Mouse (Mus musculus): ENCODE measurements at regions not wholly inside any gene's neighbourhood (a gene's known extent, or its start where the extent isn't known, plus 50 kb on each side); places are given as distances from the start of the nearest gene placed in this dataset.

DNA sequence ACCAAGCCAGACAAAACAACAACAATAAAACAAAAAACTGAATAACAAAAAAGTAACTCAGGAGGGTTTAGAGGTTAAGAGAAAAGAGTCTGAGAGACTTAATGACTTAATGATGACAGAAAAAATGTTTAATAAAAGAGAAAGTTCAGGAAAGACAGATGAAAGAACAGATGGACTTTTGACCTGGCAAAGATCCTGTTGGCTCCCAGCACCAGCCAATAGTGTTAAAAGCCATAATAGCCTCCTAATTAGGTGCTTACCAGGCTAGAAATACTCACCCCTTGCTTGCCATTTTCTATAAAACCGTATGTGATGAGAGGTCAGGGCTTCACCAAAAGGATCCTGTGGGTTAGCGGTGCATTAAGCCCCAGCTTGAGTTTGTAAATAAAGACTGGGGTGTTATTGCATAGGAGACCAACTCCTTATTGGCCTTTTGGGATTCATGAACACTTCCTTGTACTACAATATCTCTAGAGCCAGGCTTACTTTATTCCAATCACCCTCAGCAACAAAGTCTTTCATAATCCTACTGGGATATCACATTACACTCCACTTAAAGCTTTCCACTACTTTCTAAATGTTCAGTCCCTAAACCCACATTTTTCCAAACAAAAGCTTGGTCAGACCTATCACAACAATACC lies 282.1 kb upstream of the Rasa1 start:
- ATAC-seq (replicated peaks in 1 of 2; ENCODE audit: insufficient read depth in 1 of 2, low FRiP score in 2 of 2, low TSS enrichment in 1 of 2, low read depth in 1 of 2, poor library complexity in 2 of 2, severe bottlenecking in 2 of 2), result no peak

GRCm38 (mm10) chr13:85557821-85558220 lies 268.9 kb upstream of the Rasa1 start:
- no peak for ATAC-seq (replicated peaks in 1 of 2; ENCODE audit: insufficient read depth in 1 of 2, low FRiP score in 2 of 2, low TSS enrichment in 1 of 2, low read depth in 1 of 2, poor library complexity in 2 of 2, severe bottlenecking in 2 of 2)

- peak in 1 of 2 experiments; percentile 59; a peak in 1 of 4 replicates for ATAC-seq (replicated peaks in 1 of 2; ENCODE audit: insufficient read depth in 1 of 2, low FRiP score in 2 of 2, low TSS enrichment in 1 of 2, low read depth in 1 of 2, poor library complexity in 2 of 2, severe bottlenecking in 2 of 2)
These were observed 267.3 kb upstream of the Rasa1 start for GRCm38 (mm10) chr13:85556101-85556853.

- peak; percentile 49 to 60; a peak in 3 of 4 replicates for ATAC-seq (replicated peaks in 1 of 2; ENCODE audit: insufficient read depth in 1 of 2, low FRiP score in 2 of 2, low TSS enrichment in 1 of 2, low read depth in 1 of 2, poor library complexity in 2 of 2, severe bottlenecking in 2 of 2)
These were observed 264.1 kb upstream of the Rasa1 start for GRCm38 (mm10) chr13:85553072-85553471.

- ATAC-seq (replicated peaks in 1 of 2; ENCODE audit: insufficient read depth in 1 of 2, low FRiP score in 2 of 2, low TSS enrichment in 1 of 2, low read depth in 1 of 2, poor library complexity in 2 of 2, severe bottlenecking in 2 of 2), result peak; percentile 71 to 72
These were observed 220.7 kb upstream of the Rasa1 start for GRCm38 (mm10) chr13:85509671-85510070.

DNA sequence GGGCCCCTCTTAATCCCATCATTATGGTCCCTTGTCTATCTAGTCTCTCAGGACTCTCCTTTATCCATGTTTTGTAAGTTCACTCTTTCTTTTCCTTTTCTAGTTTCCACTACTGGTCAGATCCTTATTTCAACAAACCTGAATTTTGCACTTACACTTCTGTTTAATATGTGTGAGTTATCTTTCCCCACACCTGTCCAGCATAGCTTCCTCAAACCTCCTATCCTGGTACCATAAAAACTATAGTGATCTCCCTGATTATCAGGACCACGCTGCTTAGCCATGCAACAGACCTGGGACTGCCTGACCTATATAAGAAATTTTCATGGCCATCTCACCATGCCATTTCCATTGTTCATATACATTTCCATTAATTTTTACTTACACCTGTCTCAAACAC lies 219.6 kb upstream of the Rasa1 start:
- ATAC-seq (replicated peaks in 1 of 2; ENCODE audit: insufficient read depth in 1 of 2, low FRiP score in 2 of 2, low TSS enrichment in 1 of 2, low read depth in 1 of 2, poor library complexity in 2 of 2, severe bottlenecking in 2 of 2), result no peak

DNA sequence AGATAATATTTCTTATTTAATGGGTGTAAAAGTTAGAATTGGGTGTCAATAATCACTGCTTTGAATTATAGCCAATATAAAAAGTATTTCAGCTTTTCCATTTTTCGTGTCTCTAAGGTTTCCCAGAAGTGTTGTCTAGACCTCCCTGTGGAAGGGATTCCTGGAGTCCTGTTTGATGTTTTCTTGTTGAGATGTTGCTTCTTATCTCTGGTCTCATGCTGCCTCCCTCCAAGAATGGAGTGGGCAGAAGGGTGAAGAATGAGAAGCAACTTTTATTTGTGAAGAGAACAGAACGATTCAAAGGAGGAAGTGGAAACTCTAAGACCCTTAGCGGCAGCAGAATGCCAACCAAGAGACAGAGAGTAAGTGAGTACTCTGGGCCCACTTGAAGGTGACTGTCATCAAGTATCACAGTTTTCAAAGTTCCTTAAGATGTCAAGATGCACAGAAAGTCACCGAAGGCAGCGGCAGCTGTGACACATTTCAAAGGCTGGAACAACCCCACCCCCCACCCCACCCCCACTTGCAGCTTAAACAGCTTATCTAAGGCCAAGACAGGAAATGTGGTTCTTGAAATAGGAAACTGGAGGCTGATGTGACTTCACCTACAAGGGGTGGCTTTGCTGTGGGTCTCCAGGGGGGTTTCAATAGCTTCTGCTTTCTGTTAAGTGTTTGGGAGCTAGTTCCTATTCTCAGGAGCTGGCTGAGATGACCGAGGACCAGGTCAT lies 218.6 kb upstream of the Rasa1 start:
- peak; percentile 79 to 84 for ATAC-seq (replicated peaks in 1 of 2; ENCODE audit: insufficient read depth in 1 of 2, low FRiP score in 2 of 2, low TSS enrichment in 1 of 2, low read depth in 1 of 2, poor library complexity in 2 of 2, severe bottlenecking in 2 of 2)

GRCm38 (mm10) chr13:85506875-85507274 lies 217.9 kb upstream of the Rasa1 start:
- peak; percentile 29 to 37 for ATAC-seq (replicated peaks in 1 of 2; ENCODE audit: insufficient read depth in 1 of 2, low FRiP score in 2 of 2, low TSS enrichment in 1 of 2, low read depth in 1 of 2, poor library complexity in 2 of 2, severe bottlenecking in 2 of 2)

DNA sequence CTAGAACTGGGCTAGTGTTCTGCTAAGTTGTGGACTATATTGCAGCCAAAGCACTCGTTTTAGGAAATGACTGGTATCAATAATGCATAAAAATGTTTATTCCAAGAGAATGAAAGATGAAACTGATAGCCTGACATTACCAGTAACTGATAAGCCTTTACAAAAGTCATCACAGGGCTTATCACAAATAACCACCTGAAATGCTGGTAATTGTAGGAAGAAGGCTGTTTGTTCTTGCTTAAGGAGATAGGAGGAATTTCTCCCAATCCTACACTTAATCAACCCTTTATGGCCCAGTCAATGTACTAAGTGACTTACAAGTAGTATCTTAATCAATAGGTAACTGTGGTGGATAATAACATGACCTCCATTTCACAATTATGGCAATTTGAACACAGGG lies 217.1 kb upstream of the Rasa1 start:
- no peak for ATAC-seq (replicated peaks in 1 of 2; ENCODE audit: insufficient read depth in 1 of 2, low FRiP score in 2 of 2, low TSS enrichment in 1 of 2, low read depth in 1 of 2, poor library complexity in 2 of 2, severe bottlenecking in 2 of 2)

DNA sequence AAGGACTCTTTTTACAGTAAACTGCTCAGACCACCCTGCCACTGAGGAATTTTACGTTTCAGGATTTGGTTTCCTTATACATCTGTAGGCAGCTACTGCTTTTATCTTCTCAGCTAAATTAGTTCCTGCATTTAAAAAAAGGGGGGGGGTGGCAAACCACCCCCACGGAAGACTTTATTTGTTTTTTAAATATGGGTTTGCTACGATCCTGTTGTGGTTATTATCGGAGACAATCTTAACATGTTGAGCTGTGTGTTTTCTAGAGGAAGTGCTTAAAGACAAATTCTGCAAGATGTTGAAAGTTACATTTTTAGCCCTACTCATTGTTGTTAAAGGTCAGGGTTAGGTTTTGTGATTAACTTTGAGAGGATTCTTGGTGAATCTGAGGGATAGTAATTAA lies 216.1 kb upstream of the Rasa1 start:
- no peak for ATAC-seq (replicated peaks in 1 of 2; ENCODE audit: insufficient read depth in 1 of 2, low FRiP score in 2 of 2, low TSS enrichment in 1 of 2, low read depth in 1 of 2, poor library complexity in 2 of 2, severe bottlenecking in 2 of 2)

DNA sequence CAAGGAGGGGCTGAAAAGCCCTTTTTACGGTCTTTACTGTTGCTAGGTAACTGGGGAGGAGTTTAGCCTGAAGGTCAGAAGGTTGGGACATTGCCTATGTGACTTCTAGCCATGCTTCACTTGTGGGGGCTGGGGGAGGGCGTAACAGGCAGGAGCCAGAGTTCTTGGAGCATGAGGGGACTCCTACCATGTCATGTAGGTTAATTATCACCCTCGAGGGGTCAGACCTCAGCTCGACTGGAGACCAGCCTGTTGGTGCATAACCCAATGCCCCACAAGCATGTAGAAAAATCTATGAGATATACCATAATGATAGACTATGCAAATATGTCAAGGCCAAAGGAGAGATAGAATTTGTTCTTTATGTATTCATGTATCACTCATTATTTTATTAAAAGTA lies 215.1 kb upstream of the Rasa1 start:
- ATAC-seq (replicated peaks in 1 of 2; ENCODE audit: insufficient read depth in 1 of 2, low FRiP score in 2 of 2, low TSS enrichment in 1 of 2, low read depth in 1 of 2, poor library complexity in 2 of 2, severe bottlenecking in 2 of 2), result no peak

- no peak for ATAC-seq (replicated peaks in 1 of 2; ENCODE audit: insufficient read depth in 1 of 2, low FRiP score in 2 of 2, low TSS enrichment in 1 of 2, low read depth in 1 of 2, poor library complexity in 2 of 2, severe bottlenecking in 2 of 2)
These were observed 209.8 kb upstream of the Rasa1 start for GRCm38 (mm10) chr13:85498696-85499095.

GRCm38 (mm10) chr13:85484790-85485189 lies 195.9 kb upstream of the Rasa1 start:
- ATAC-seq (replicated peaks in 1 of 2; ENCODE audit: insufficient read depth in 1 of 2, low FRiP score in 2 of 2, low TSS enrichment in 1 of 2, low read depth in 1 of 2, poor library complexity in 2 of 2, severe bottlenecking in 2 of 2), result no peak

DNA sequence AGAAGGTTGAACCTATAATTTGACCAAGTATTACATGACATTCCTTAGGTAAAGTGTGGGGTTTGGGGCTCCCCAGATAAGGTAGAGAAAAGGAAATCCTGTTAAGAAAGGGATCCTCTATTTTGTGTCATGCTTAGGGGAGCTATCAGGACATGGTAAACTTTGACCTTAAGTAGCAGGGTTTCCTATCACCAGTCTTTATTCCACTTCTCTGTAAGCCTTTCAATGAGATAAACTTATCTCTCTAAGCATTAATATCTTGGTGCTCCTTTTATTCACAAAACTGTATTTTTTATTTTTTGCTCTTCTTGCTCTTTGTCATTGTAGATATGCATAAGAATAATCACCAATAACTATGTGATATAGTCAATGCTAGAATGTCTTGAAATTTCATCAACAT lies 194.4 kb upstream of the Rasa1 start:
- no peak for ATAC-seq (replicated peaks in 1 of 2; ENCODE audit: insufficient read depth in 1 of 2, low FRiP score in 2 of 2, low TSS enrichment in 1 of 2, low read depth in 1 of 2, poor library complexity in 2 of 2, severe bottlenecking in 2 of 2)

DNA sequence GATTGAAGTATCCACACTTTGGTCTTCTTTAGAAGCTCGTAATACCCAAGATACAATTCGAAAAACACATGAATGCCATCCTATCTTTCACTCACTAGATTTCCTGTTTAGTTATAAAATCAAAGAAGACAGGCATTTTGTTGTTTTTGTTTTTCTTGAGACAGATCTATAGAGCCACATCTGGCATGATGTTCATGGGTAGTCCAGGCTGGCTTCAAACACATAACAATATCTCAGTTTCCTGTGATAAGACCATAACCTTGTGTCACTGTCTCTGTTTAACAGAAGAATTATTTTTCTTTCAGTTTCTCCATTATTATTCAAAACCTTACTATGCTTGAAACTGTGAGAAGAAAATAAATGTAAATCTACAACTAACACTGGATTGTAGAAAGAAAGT lies 190.5 kb upstream of the Rasa1 start:
- ATAC-seq (replicated peaks in 1 of 2; ENCODE audit: insufficient read depth in 1 of 2, low FRiP score in 2 of 2, low TSS enrichment in 1 of 2, low read depth in 1 of 2, poor library complexity in 2 of 2, severe bottlenecking in 2 of 2), result no peak

- no peak for ATAC-seq (replicated peaks in 1 of 2; ENCODE audit: insufficient read depth in 1 of 2, low FRiP score in 2 of 2, low TSS enrichment in 1 of 2, low read depth in 1 of 2, poor library complexity in 2 of 2, severe bottlenecking in 2 of 2)
These were observed 187.4 kb upstream of the Rasa1 start for GRCm38 (mm10) chr13:85476274-85476846.

DNA sequence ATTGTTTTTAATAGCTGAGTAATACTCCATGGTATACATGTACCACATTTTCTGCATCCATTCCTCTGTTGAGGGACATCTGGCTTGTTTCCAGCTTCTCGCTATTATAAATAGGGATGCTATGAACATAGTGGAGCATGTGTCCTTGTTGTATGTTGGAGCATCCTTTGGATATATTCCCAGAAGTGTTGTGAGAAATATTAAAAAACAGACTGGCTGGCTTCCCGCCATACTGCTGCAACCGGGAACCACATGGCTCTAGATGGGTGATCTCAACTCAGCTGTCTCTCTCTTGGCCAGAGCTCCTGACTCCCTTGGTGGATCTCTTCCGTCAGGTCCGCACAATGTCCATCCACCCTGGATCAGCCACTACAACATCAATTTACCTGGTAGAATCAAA lies 182.4 kb upstream of the Rasa1 start:
- ATAC-seq (replicated peaks in 1 of 2; ENCODE audit: insufficient read depth in 1 of 2, low FRiP score in 2 of 2, low TSS enrichment in 1 of 2, low read depth in 1 of 2, poor library complexity in 2 of 2, severe bottlenecking in 2 of 2), result no peak

- no peak for ATAC-seq (replicated peaks in 1 of 2; ENCODE audit: insufficient read depth in 1 of 2, low FRiP score in 2 of 2, low TSS enrichment in 1 of 2, low read depth in 1 of 2, poor library complexity in 2 of 2, severe bottlenecking in 2 of 2)
These were observed 170.5 kb upstream of the Rasa1 start for GRCm38 (mm10) chr13:85459387-85459786.
